Mouse (Mus musculus) liver, adult 2 months (tissue): ENCODE measurements at regions not wholly inside any gene's neighbourhood (a gene's known extent, or its start where the extent isn't known, plus 50 kb on each side); places are given as distances from the start of the nearest gene placed in this dataset.

Source experiments
- DNase-seq: peaks from one replicate; pipeline ENCODE4 v3.0.0-alpha.2; 2011; ENCODE audit warnings: low read depth, low spot score; ENCODE audit errors: extremely low read depth
- H3K27ac ChIP-seq: fragments of 200-500 bp; replicated peaks from 2 replicates; pipeline ENCODE4 v1.5.1; 2012; ENCODE audit warnings: low read depth, mild to moderate bottlenecking, control low read depth, inconsistent platforms, low read length; ENCODE audit not compliant: insufficient read depth
- H3K27me3 ChIP-seq: fragments of 200-500 bp; 2 replicates; pipeline ENCODE4 v1.6.1; 2012; ENCODE audit warnings: mild to moderate bottlenecking, moderate library complexity, low read length, inconsistent platforms; ENCODE audit not compliant: control insufficient read depth, insufficient read depth
- H3K36me3 ChIP-seq: fragments of 200-500 bp; 2 replicates; pipeline ENCODE4 v1.6.1; 2012; ENCODE audit warnings: low read length, inconsistent platforms; ENCODE audit not compliant: control insufficient read depth, insufficient read depth
- H3K4me1 ChIP-seq: fragments of 200-500 bp; 2 replicates; pipeline ENCODE4 v1.6.1; 2011; ENCODE audit warnings: low read length; ENCODE audit not compliant: control insufficient read depth, insufficient read depth
- H3K4me3 ChIP-seq: fragments of 200-500 bp; 2 replicates; pipeline ENCODE4 v1.5.1; 2011; ENCODE audit warnings: low read depth, mild to moderate bottlenecking, control low read depth, low read length, moderate library complexity; ENCODE audit not compliant: insufficient read depth
- H3K79me2 ChIP-seq: fragments of 200-500 bp; 2 replicates; pipeline ENCODE4 v1.6.1; 2012; ENCODE audit warnings: inconsistent platforms, mild to moderate bottlenecking, low read length, moderate library complexity; ENCODE audit not compliant: control insufficient read depth, insufficient read depth
- H3K9ac ChIP-seq: fragments of 200-500 bp; 2 replicates; pipeline ENCODE4 v1.6.1; 2012; ENCODE audit warnings: low read depth, mild to moderate bottlenecking, control low read depth, inconsistent platforms, low read length
- CTCF ChIP-seq: fragments of 200-500 bp; IDR thresholded peaks from 2 replicates; pipeline ENCODE4 v1.5.1; 2011; ENCODE audit warnings: low read depth, low read length, control low read depth
- POLR2A ChIP-seq: fragments of 200-500 bp; IDR thresholded peaks from 2 replicates; pipeline ENCODE4 v1.6.1; 2011; ENCODE audit warnings: low read length, control low read depth; ENCODE audit not compliant: insufficient read depth; ENCODE audit errors: extremely low read depth
- WGBS: fragments of 180-500 bp; shearing (Covaris S2); methylation state at CpG from one replicate; pipeline ENCODE4 v1.1.7; 2018; 5-methylcytosine and 5-hydroxymethylcytosine counted together

GRCm38 (mm10) chr5:41476001-41476400, 232.0 kb downstream of the Rab28 start:
- Histone ChIP-seq H3K27ac (no peak overlapping the region), H3K27me3 (no peaks in the 10 kb centered on the region), H3K4me1 (no peaks in the 10 kb centered on the region), H3K4me3 (no peak overlapping the region), H3K36me3 (no peaks in the 10 kb centered on the region), H3K79me2 (no peaks in the 10 kb centered on the region), H3K9ac (no peak overlapping the region)
- no peak for DNase-seq
- TF ChIP-seq POLR2A: no peak
- no peak for TF ChIP-seq CTCF
- 61% methylated on average over 3 of the region's 3 CpGs for WGBS

- Histone ChIP-seq H3K36me3 (no peaks in the 10 kb centered on the region), H3K4me1 (no peaks in the 10 kb centered on the region), H3K4me3 (no peak overlapping the region), H3K79me2 (no peaks in the 10 kb centered on the region), H3K27me3 (no peaks in the 10 kb centered on the region), H3K9ac (no peak overlapping the region), H3K27ac (no peak overlapping the region)
- 82% methylated on average over 2 of the region's 2 CpGs for WGBS
- no peak for DNase-seq
- TF ChIP-seq CTCF (no peak), POLR2A (no peak)
Measured at GRCm38 (mm10) chr5:41445512-41446005, 262.4 kb downstream of the Rab28 start.

GRCm38 (mm10) chr5:41441081-41441480, 266.9 kb downstream of the Rab28 start:
- Histone ChIP-seq H3K27ac (no peak overlapping the region), H3K36me3 (no peaks in the 10 kb centered on the region), H3K9ac (no peak overlapping the region), H3K27me3 (no peaks in the 10 kb centered on the region), H3K79me2 (no peaks in the 10 kb centered on the region), H3K4me3 (no peak overlapping the region), H3K4me1 (no peaks in the 10 kb centered on the region)
- no peak for DNase-seq
- 69% methylated on average over 1 of the region's 1 CpGs for WGBS
- TF ChIP-seq CTCF (no peak), POLR2A (no peak)

GRCm38 (mm10) chr5:41419121-41419874, 288.7 kb downstream of the Rab28 start:
- no peaks in the 10 kb centered on the region for H3K4me1 ChIP-seq
- H3K27me3 ChIP-seq: no peaks in the 10 kb centered on the region
- no peak overlapping the region for H3K9ac ChIP-seq
- H3K4me3 ChIP-seq: no peak overlapping the region
- H3K79me2 ChIP-seq: no peaks in the 10 kb centered on the region
- no peak for DNase-seq
- 76% methylated on average over 6 of the region's 6 CpGs for WGBS
- TF ChIP-seq POLR2A (no peak), CTCF (no peak)
- no peaks in the 10 kb centered on the region for H3K36me3 ChIP-seq
- H3K27ac ChIP-seq: no peak overlapping the region

- no peaks in the 10 kb centered on the region for H3K79me2 ChIP-seq
- no peak for TF ChIP-seq POLR2A
- TF ChIP-seq CTCF: no peak
- H3K36me3 ChIP-seq: no peaks in the 10 kb centered on the region
- H3K27ac ChIP-seq: no peak overlapping the region
- H3K27me3 ChIP-seq: no peaks in the 10 kb centered on the region
- no peak overlapping the region for H3K4me3 ChIP-seq
- H3K9ac ChIP-seq: no peak overlapping the region
- no peaks in the 10 kb centered on the region for H3K4me1 ChIP-seq
- DNase-seq: no peak
- WGBS: 73% methylated on average over 6 of the region's 6 CpGs
Measured at GRCm38 (mm10) chr5:41409070-41409668, 298.8 kb downstream of the Rab28 start.

- no peak for DNase-seq
- WGBS: 90% methylated on average over 14 of the region's 14 CpGs
- no peaks in the 10 kb centered on the region for H3K36me3 ChIP-seq
Measured at GRCm38 (mm10) chr5:41392802-41393234, 315.1 kb downstream of the Rab28 start.

More at GRCm38 (mm10) chr5:41392802-41393234, 315.1 kb downstream of the Rab28 start:
- Histone ChIP-seq H3K4me3 (no peak overlapping the region), H3K4me1 (no peaks in the 10 kb centered on the region), H3K9ac (no peak overlapping the region), H3K79me2 (no peaks in the 10 kb centered on the region), H3K27me3 (no peaks in the 10 kb centered on the region), H3K27ac (no peak overlapping the region)
- TF ChIP-seq POLR2A (no peak), CTCF (no peak)
